Mouse (Mus musculus) forebrain, embryonic 12.5 days (tissue): ENCODE data around the gene Cyfip1. TPM values are rescaled to one million over a fixed set of nuclear protein-coding genes. Genes with fewer than 3 reads are reported as not detected.

Experiments used
- ATAC-seq: fragments of 200-750 bp; cut with Nextera tagmentation; 2 replicates; pipeline ENCODE4 v1.8.0; 2017; ENCODE audit warnings: moderate TSS enrichment; ENCODE audit not compliant: low FRiP score
- H3K27ac ChIP-seq: fragments of 300-500 bp; sonication (generic); 2 replicates; pipeline ENCODE4 v1.5.1; 2016; ENCODE audit warnings: mild to moderate bottlenecking
- H3K27me3 ChIP-seq: fragments of 300-500 bp; sonication (generic); 2 replicates; pipeline ENCODE4 v1.6.1; 2016; ENCODE audit warnings: mild to moderate bottlenecking
- H3K36me3 ChIP-seq: fragments of 300-500 bp; sonication (generic); replicated peaks from 2 replicates; pipeline ENCODE4 v1.6.1; 2016; ENCODE audit warnings: mild to moderate bottlenecking
- H3K4me1 ChIP-seq: fragments of 300-500 bp; sonication (generic); 2 replicates; pipeline ENCODE4 v1.6.1; 2016
- H3K4me2 ChIP-seq: fragments of 300-500 bp; sonication (generic); 2 replicates; pipeline ENCODE4 v1.6.1; 2016; ENCODE audit warnings: mild to moderate bottlenecking, moderate library complexity
- H3K4me3 ChIP-seq: fragments of 300-500 bp; sonication (generic); replicated peaks from 2 replicates; pipeline ENCODE4 v1.5.1; 2016; ENCODE audit warnings: mild to moderate bottlenecking
- H3K9ac ChIP-seq: fragments of 300-500 bp; sonication (generic); 2 replicates; pipeline ENCODE4 v1.6.1; 2016; ENCODE audit warnings: mild to moderate bottlenecking
- H3K9me3 ChIP-seq: fragments of 300-500 bp; sonication (generic); 2 replicates; pipeline ENCODE4 v1.6.1; 2016
- WGBS: fragments of 180-500 bp; shearing (Covaris S2); methylation state at CpG from one replicate; pipeline ENCODE4 v1.1.7; 2016; 5-methylcytosine and 5-hydroxymethylcytosine counted together
- polyA plus RNA-seq: library from polyadenylated mRNA; unstranded; fragments of >200 nt; fragmentation: Nextera tagmentation; extraction: Ambion mirVana; gene quantifications from 2 replicates; pipeline ENCODE4 v1.2.1, GENCODE M21; 2016

The Cyfip1 gene
- polyA plus RNA-seq, 1 experiment from 2014 or later: 79.7 TPM

GRCm38 (mm10) chr7:55846606-55847312 is 5.2 kb downstream of the Cyfip1 start:
- 71% methylated on average over 9 of the region's 9 CpGs for WGBS

GRCm38 (mm10) chr7:55849948-55850571 is 8.5 kb downstream of the Cyfip1 start:
- Histone ChIP-seq H3K27ac (peak overlapping the region; percentile 80), H3K4me3 (no peak overlapping the region), H3K9me3 (no peaks in the 10 kb centered on the region), H3K4me1 (peaks cover 20% of the 10 kb centered on the region), H3K36me3 (no peaks in the 10 kb centered on the region), H3K27me3 (no peaks in the 10 kb centered on the region), H3K4me2 (peak overlapping the region; percentile 42), H3K9ac (0 out of 2 replicates have a peak overlapping the region, but pooled peaks have one; percentile 30)
- ATAC-seq: peak; percentile 59; the same call in 1 of the 2 replicates
- WGBS: 8% methylated on average over 14 of the region's 14 CpGs

More at GRCm38 (mm10) chr7:55846606-55847312, 5.2 kb downstream of the Cyfip1 start:
- Histone ChIP-seq H3K27ac (no peak overlapping the region), H3K4me3 (no peak overlapping the region), H3K9me3 (no peaks in the 10 kb centered on the region), H3K9ac (no peak overlapping the region), H3K36me3 (no peaks in the 10 kb centered on the region), H3K4me1 (peaks cover 32% of the 10 kb centered on the region), H3K4me2 (no peak overlapping the region), H3K27me3 (no peaks in the 10 kb centered on the region)
- no peak for ATAC-seq

DNA sequence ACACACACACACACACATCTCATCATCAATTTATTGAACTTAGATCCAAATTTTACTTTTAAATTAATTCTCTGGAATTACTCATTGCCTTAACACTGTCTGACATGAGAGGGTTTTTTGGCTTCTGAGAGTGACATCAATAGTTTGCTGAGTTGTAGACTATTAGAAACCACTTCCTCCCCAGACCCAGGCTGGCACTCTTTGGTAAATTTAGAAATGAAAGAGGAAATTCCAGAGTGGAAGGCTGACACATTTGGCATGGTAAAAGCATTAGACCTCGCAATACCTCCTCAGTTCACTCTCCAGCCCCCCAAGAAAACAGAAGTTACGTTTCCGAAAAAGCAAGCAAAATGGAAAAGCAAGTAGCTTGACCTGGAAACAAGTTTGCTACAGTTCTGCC is 11.2 kb downstream of the Cyfip1 start:
- H3K27me3 ChIP-seq: no peaks in the 10 kb centered on the region
- H3K9ac ChIP-seq: no peak overlapping the region
- peaks cover 20% of the 10 kb centered on the region for H3K4me1 ChIP-seq
- no peak overlapping the region for H3K4me3 ChIP-seq
- no peak overlapping the region for H3K4me2 ChIP-seq
- H3K36me3 ChIP-seq: no peaks in the 10 kb centered on the region
- H3K9me3 ChIP-seq: no peaks in the 10 kb centered on the region
- no peak for ATAC-seq
- WGBS: 90% methylated on average over 3 of the region's 3 CpGs
- no peak overlapping the region for H3K27ac ChIP-seq

DNA sequence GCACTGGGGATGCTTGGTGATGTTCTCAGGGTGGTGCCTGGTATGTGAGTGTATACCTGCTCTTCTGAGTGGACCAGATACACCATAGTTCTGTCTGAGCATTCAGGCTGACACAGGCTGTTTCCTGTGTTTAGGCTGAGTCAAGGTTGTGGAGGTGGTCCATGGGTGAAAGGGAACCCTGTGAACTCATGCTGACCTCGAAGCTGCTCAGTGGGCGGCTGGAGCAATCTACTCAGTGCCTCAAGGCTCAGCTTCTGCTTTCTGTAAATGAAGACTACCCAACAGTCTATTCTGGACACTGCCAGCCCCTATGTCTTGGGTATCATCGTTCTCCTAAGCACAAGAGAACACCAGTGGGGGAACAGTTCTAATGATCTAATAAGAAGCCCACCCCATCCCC is 14.1 kb downstream of the Cyfip1 start:
- H3K9me3 ChIP-seq: no peaks in the 10 kb centered on the region
- no peaks in the 10 kb centered on the region for H3K27me3 ChIP-seq
- ATAC-seq: no peak
- H3K9ac ChIP-seq: no peak overlapping the region
- 87% methylated on average over 3 of the region's 3 CpGs for WGBS
- no peak overlapping the region for H3K4me2 ChIP-seq
- H3K4me3 ChIP-seq: no peak overlapping the region
- H3K4me1 ChIP-seq: 0 out of 2 replicates have a peak, but pooled peaks cover 5% of the 10 kb centered on the region
- H3K36me3 ChIP-seq: no peaks in the 10 kb centered on the region
- no peak overlapping the region for H3K27ac ChIP-seq

GRCm38 (mm10) chr7:55856741-55857140 is 15.2 kb downstream of the Cyfip1 start:
- no peaks in the 10 kb centered on the region for H3K36me3 ChIP-seq
- no peaks in the 10 kb centered on the region for H3K9me3 ChIP-seq
- H3K4me2 ChIP-seq: no peak overlapping the region
- no peaks in the 10 kb centered on the region for H3K27me3 ChIP-seq
- WGBS: 98% methylated on average over 4 of the region's 4 CpGs
- H3K9ac ChIP-seq: no peak overlapping the region
- no peak overlapping the region for H3K4me3 ChIP-seq
- no peak overlapping the region for H3K27ac ChIP-seq
- no peaks in the 10 kb centered on the region for H3K4me1 ChIP-seq
- ATAC-seq: no peak

GRCm38 (mm10) chr7:55857729-55858128 is 16.2 kb downstream of the Cyfip1 start:
- no peaks in the 10 kb centered on the region; the same call in 1 of the 2 replicates for H3K36me3 ChIP-seq
- WGBS: 84% methylated on average over 2 of the region's 2 CpGs

GRCm38 (mm10) chr7:55858836-55859517 is 17.4 kb downstream of the Cyfip1 start:
- ATAC-seq: no peak
- 92% methylated on average over 3 of the region's 3 CpGs for WGBS
- H3K4me3 ChIP-seq: no peak overlapping the region
- H3K9ac ChIP-seq: no peak overlapping the region
- H3K4me1 ChIP-seq: no peaks in the 10 kb centered on the region
- no peaks in the 10 kb centered on the region for H3K9me3 ChIP-seq
- H3K4me2 ChIP-seq: no peak overlapping the region
- H3K36me3 ChIP-seq: no peaks in the 10 kb centered on the region; the same call in 1 of the 2 replicates
- no peak overlapping the region for H3K27ac ChIP-seq
- H3K27me3 ChIP-seq: no peaks in the 10 kb centered on the region

More at GRCm38 (mm10) chr7:55857729-55858128, 16.2 kb downstream of the Cyfip1 start:
- no peak overlapping the region for H3K27ac ChIP-seq
- no peak overlapping the region for H3K9ac ChIP-seq
- no peaks in the 10 kb centered on the region for H3K4me1 ChIP-seq
- ATAC-seq: no peak
- H3K4me3 ChIP-seq: no peak overlapping the region
- no peaks in the 10 kb centered on the region for H3K9me3 ChIP-seq
- H3K4me2 ChIP-seq: no peak overlapping the region
- no peaks in the 10 kb centered on the region for H3K27me3 ChIP-seq

DNA sequence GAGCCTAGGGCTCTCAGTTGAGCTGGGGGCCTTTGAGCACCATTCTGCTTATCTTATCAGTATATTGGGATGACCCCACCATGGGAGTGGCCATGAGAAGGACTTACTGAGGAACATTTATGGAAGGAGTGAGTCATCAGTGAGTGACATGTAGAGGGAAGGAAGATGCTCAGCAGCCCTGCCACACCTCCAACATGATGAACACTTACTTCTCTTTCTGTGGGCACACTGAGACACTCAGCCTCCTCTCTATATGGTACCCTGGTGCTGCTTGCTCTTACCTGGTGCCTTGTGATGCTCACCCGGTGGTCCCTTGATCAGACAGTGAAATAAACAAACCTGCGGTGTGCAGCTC is 17.9 kb downstream of the Cyfip1 start:
- H3K4me2 ChIP-seq: no peak overlapping the region
- no peaks in the 10 kb centered on the region for H3K9me3 ChIP-seq
- no peak overlapping the region for H3K27ac ChIP-seq
- no peak for ATAC-seq
- H3K36me3 ChIP-seq: no peaks in the 10 kb centered on the region; the same call in 1 of the 2 replicates
- no peaks in the 10 kb centered on the region for H3K4me1 ChIP-seq
- no peak overlapping the region for H3K4me3 ChIP-seq
- H3K27me3 ChIP-seq: no peaks in the 10 kb centered on the region
- H3K9ac ChIP-seq: no peak overlapping the region
- WGBS: 95% methylated on average over 2 of the region's 2 CpGs

DNA sequence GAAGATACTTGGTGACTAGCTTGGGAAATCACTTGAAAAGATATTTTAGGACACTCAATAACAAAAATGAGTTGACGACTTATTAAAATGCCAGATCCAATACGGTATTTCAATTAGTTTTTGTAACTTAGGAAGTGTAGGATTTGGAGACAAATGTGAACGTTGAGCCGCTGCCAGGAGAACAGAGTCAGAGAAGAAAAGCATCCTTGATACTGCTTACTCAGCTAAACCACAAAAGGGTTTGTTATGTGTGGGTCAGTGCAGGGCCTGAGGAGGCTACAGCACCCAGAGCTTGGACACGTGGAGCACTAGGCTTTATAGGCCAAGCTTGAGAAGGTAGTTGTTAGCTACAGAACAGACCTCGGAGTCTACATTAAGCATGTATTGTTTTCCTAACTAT is 18.4 kb downstream of the Cyfip1 start:
- no peak overlapping the region for H3K4me2 ChIP-seq
- no peak overlapping the region for H3K9ac ChIP-seq
- WGBS: 88% methylated on average over 6 of the region's 6 CpGs
- H3K36me3 ChIP-seq: no peaks in the 10 kb centered on the region; the same call in 1 of the 2 replicates
- H3K9me3 ChIP-seq: no peaks in the 10 kb centered on the region
- no peak overlapping the region for H3K4me3 ChIP-seq
- H3K4me1 ChIP-seq: no peaks in the 10 kb centered on the region
- H3K27ac ChIP-seq: no peak overlapping the region
- no peaks in the 10 kb centered on the region for H3K27me3 ChIP-seq
- no peak for ATAC-seq

GRCm38 (mm10) chr7:55861175-55861574 is 19.6 kb downstream of the Cyfip1 start:
- Histone ChIP-seq H3K27ac (no peak overlapping the region), H3K36me3 (no peaks in the 10 kb centered on the region; the same call in 1 of the 2 replicates), H3K9ac (no peak overlapping the region), H3K4me1 (no peaks in the 10 kb centered on the region), H3K9me3 (no peaks in the 10 kb centered on the region), H3K4me3 (no peak overlapping the region), H3K27me3 (no peaks in the 10 kb centered on the region), H3K4me2 (no peak overlapping the region)
- no peak for ATAC-seq
- 92% methylated on average over 4 of the region's 4 CpGs for WGBS

GRCm38 (mm10) chr7:55865044-55865443 is 23.5 kb downstream of the Cyfip1 start:
- H3K4me3 ChIP-seq: no peak overlapping the region
- H3K9ac ChIP-seq: no peak overlapping the region
- H3K27me3 ChIP-seq: no peaks in the 10 kb centered on the region
- no peak overlapping the region for H3K27ac ChIP-seq
- H3K9me3 ChIP-seq: no peaks in the 10 kb centered on the region
- H3K4me2 ChIP-seq: no peak overlapping the region
- H3K36me3 ChIP-seq: no peaks in the 10 kb centered on the region; the same call in 1 of the 2 replicates
- no peak for ATAC-seq
- no peaks in the 10 kb centered on the region for H3K4me1 ChIP-seq

- no peak for ATAC-seq
- Histone ChIP-seq H3K27ac (no peak overlapping the region), H3K36me3 (no peaks in the 10 kb centered on the region; the same call in 1 of the 2 replicates), H3K4me2 (no peak overlapping the region), H3K4me1 (no peaks in the 10 kb centered on the region), H3K9me3 (no peaks in the 10 kb centered on the region), H3K27me3 (no peaks in the 10 kb centered on the region), H3K4me3 (no peak overlapping the region), H3K9ac (no peak overlapping the region)
- WGBS: 83% methylated on average over 8 of the region's 8 CpGs
These were observed 24.3 kb downstream of the Cyfip1 start for GRCm38 (mm10) chr7:55865750-55866416.
